In the genomic region with DNA sequence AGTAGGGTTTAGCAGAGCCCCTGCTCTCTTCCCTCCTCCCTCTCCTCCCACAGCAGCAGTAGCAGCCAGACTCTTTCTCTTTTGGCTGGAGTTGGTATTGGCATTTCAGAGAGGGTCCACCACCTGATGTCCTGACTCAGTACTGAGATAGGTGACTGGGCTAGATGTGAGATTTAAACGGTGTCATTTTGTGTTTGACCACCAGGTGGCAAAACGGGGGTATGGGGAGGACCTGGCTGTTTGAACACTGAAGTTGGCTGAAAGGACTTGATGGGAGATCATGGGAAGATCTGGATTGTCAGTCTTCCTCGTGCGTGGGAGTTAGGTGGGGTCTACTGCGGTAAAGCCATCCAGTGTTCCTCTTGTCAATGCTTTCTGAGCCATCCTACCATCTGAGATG, we compare ENCODE assay signal across 9 mouse cellular contexts. TPM values are rescaled to one million over a fixed set of nuclear protein-coding genes. Genes with fewer than 3 reads are reported as not detected.
A peak's percentile ranks its signal among the peaks of the same experiment; 100 is the strongest.
DNase-seq lines count a peak whose midpoint lies in the region; ATAC-seq and TF ChIP-seq lines count a peak whose summit lies in the region.
"Had no signal": no experiment of that assay in that cellular context is flagged by ENCODE, and none has a peak within 500 bp of the region (broad histone marks: within the 10 kb centered on the region; RNA-seq: fewer than 3 reads in every experiment).

No protein-coding gene starts in this region.

- WGBS in midbrain, embryonic 11.5 days = 33% methylated on average over 5 of the region's 5 CpGs
- 31% methylated on average over 5 of the region's 5 CpGs for WGBS in midbrain, embryonic 15.5 days
- WGBS in heart, adult 2 months = 15% methylated on average over 5 of the region's 5 CpGs

- no peak overlapping the region for H3K9ac ChIP-seq in midbrain, embryonic 11.5 days (ENCODE audit: low read length)
- H3K9ac ChIP-seq in midbrain, embryonic 15.5 days = no peak overlapping the region
- no peak overlapping the region for H3K9ac ChIP-seq in heart, adult 2 months (ENCODE audit: low read depth, low read length)
- H3K9ac ChIP-seq: midbrain, embryonic 12.5 days had no signal

- no peak for ATAC-seq in midbrain, embryonic 11.5 days (ENCODE audit: low FRiP score)
- ATAC-seq in midbrain, embryonic 15.5 days (replicated peaks) = no peak
- ATAC-seq in megakaryocyte-erythroid progenitor cell, adult 5-6 weeks (replicated peaks; ENCODE audit: low FRiP score, low TSS enrichment, poor library complexity, severe bottlenecking) = peak; percentile 62

- H3K36me3 ChIP-seq in midbrain, embryonic 11.5 days (ENCODE audit: control insufficient read depth, insufficient read depth, low read length) = peaks cover 6% of the 10 kb centered on the region; the same call in 1 of the 2 replicates
- peaks cover 9% of the 10 kb centered on the region; the same call in 1 of the 2 replicates for H3K36me3 ChIP-seq in midbrain, embryonic 15.5 days (replicated peaks)
- H3K36me3 ChIP-seq in heart, adult 2 months (ENCODE audit: control insufficient read depth, insufficient read depth, low read length) = peaks cover 5% of the 10 kb centered on the region

- intact Hi-C loops in heart, adult 2 months (cut with DNase I) = loop anchor here (1.0 to 5.0 kb wide), 3 partner anchors 124 to 221 kb away; a partner anchor contains a TSS

- peak; percentile 81 for TF ChIP-seq CTCF in heart, adult 2 months (IDR thresholded peaks at IDR 0.05)

- TF ChIP-seq EP300 in heart, adult 2 months (IDR thresholded peaks at IDR 0.05; ENCODE audit: insufficient read depth, low read depth, low read length) = no peak

- no peaks in the 10 kb centered on the region for H3K27me3 ChIP-seq in midbrain, embryonic 11.5 days (ENCODE audit: control insufficient read depth, insufficient read depth, low read length)
- H3K27me3 ChIP-seq in midbrain, embryonic 15.5 days (replicated peaks) = no peaks in the 10 kb centered on the region
- no peaks in the 10 kb centered on the region for H3K27me3 ChIP-seq in heart, adult 2 months (ENCODE audit: control insufficient read depth, insufficient read depth, low read length)
- H3K27me3 ChIP-seq: midbrain, embryonic 12.5 days had no signal

- DNase-seq in midbrain, embryonic 11.5 days (ENCODE audit: low spot score, missing footprints) = peak; percentile 97
- DNase-seq in NIH3T3 (ENCODE audit: low read depth) = peak; percentile 84
- DNase-seq in cerebellum, adult 9-11 months = peak; percentile 83
- DNase-seq in heart, adult 2 months = peak in 1 of 2 experiments; percentile 37
- DNase-seq in layer of hippocampus, postnatal 10 days (ENCODE audit: low spot score in 2 of 2) = peak; percentile 57 to 67
- peak; percentile 69 for DNase-seq in thymus, postnatal 25 days

- no peak overlapping the region for H3K4me3 ChIP-seq in midbrain, embryonic 11.5 days (ENCODE audit: low read depth, low read length)
- no peak overlapping the region for H3K4me3 ChIP-seq in midbrain, embryonic 15.5 days
- no peak overlapping the region for H3K4me3 ChIP-seq in heart, adult 2 months
- H3K4me3 ChIP-seq: midbrain, embryonic 12.5 days had no signal

- H3K4me1 ChIP-seq in midbrain, embryonic 11.5 days (ENCODE audit: control insufficient read depth, insufficient read depth, low read length) = no peaks in the 10 kb centered on the region
- no peaks in the 10 kb centered on the region for H3K4me1 ChIP-seq in midbrain, embryonic 15.5 days
- peaks cover 9% of the 10 kb centered on the region for H3K4me1 ChIP-seq in heart, adult 2 months (ENCODE audit: control insufficient read depth, insufficient read depth, low read length)
- H3K4me1 ChIP-seq: midbrain, embryonic 12.5 days had no signal

- no peak overlapping the region for H3K27ac ChIP-seq in midbrain, embryonic 11.5 days (ENCODE audit: low read depth, low read length)
- no peak overlapping the region for H3K27ac ChIP-seq in midbrain, embryonic 15.5 days
- no peak overlapping the region for H3K27ac ChIP-seq in heart, adult 2 months
- H3K27ac ChIP-seq: midbrain, embryonic 12.5 days had no signal

- no peaks in the 10 kb centered on the region for H3K9me3 ChIP-seq in midbrain, embryonic 11.5 days (ENCODE audit: control insufficient read depth, low read length)
- H3K9me3 ChIP-seq in midbrain, embryonic 15.5 days = no peaks in the 10 kb centered on the region
- H3K9me3 ChIP-seq: midbrain, embryonic 12.5 days had no signal

- no peak for TF ChIP-seq POLR2A in heart, adult 2 months (IDR thresholded peaks at IDR 0.05; ENCODE audit: insufficient read depth, low read depth, low read length)

- no peak overlapping the region for H3K4me2 ChIP-seq in midbrain, embryonic 11.5 days
- no peak overlapping the region for H3K4me2 ChIP-seq in midbrain, embryonic 15.5 days
- H3K4me2 ChIP-seq: midbrain, embryonic 12.5 days had no signal

- H3K79me2 ChIP-seq in heart, adult 2 months (replicated peaks; ENCODE audit: control insufficient read depth, insufficient read depth, low read length) = no peaks in the 10 kb centered on the region

RNA-seq across cellular contexts. Expression of a gene that starts 10.7 kb away (rescaled TPM):
- 196 and 205 TPM in 2 replicates for polyA plus RNA-seq in midbrain, embryonic 11.5 days (2014; fragmentation: Nextera tagmentation; extraction: Ambion mirVana)
- polyA plus RNA-seq in midbrain, embryonic 15.5 days (2015; fragmentation: Nextera tagmentation; extraction: Ambion mirVana) = 135 and 139 TPM in 2 replicates
- total RNA-seq in heart, adult 2 months (2021) = 100 to 1,000 TPM; 104 to 116 TPM
- polyA plus RNA-seq in heart, adult 2 months (2012; rRNA removed) = 64.4 and 119 TPM in 2 replicates
- total RNA-seq in layer of hippocampus, postnatal 10 days (2021) = 100 to 1,000 TPM; 117 to 127 TPM
- 197 and 208 TPM in 2 replicates for total RNA-seq in megakaryocyte-erythroid progenitor cell, adult 5-6 weeks (2014; fragmentation: Nextera tagmentation)
- total RNA-seq in megakaryocyte-erythroid progenitor cell, adult 5-6 weeks (2017) = 130 and 141 TPM in 2 replicates

RNA-seq across cellular contexts. Expression of a gene that starts 13.4 kb away (rescaled TPM):
- 0.36 and 0.56 TPM in 2 replicates for polyA plus RNA-seq in midbrain, embryonic 11.5 days (2014; fragmentation: Nextera tagmentation; extraction: Ambion mirVana)
- polyA plus RNA-seq in midbrain, embryonic 15.5 days (2015; fragmentation: Nextera tagmentation; extraction: Ambion mirVana) = 0.18 and 0.19 TPM in 2 replicates
- total RNA-seq in heart, adult 2 months (2021) = not detected
- polyA plus RNA-seq in heart, adult 2 months (2012; rRNA removed) = 0.33 TPM in 1 of 2 replicates, not detected in the other
- total RNA-seq in layer of hippocampus, postnatal 10 days (2021) = under 1 TPM; 0.23 to 0.25 TPM
- 0.35 and 0.74 TPM in 2 replicates for total RNA-seq in megakaryocyte-erythroid progenitor cell, adult 5-6 weeks (2014; fragmentation: Nextera tagmentation)
- total RNA-seq in megakaryocyte-erythroid progenitor cell, adult 5-6 weeks (2017) = 1.7 and 1.8 TPM in 2 replicates

RNA-seq across cellular contexts. Expression of a gene that starts 15.9 kb away (rescaled TPM):
- polyA plus RNA-seq in midbrain, embryonic 11.5 days (2014; fragmentation: Nextera tagmentation; extraction: Ambion mirVana) = 4.7 TPM in 2 replicates
- polyA plus RNA-seq in midbrain, embryonic 15.5 days (2015; fragmentation: Nextera tagmentation; extraction: Ambion mirVana) = 11.3 and 11.6 TPM in 2 replicates
- total RNA-seq in heart, adult 2 months (2021) = under 1 TPM; 0.55 to 0.84 TPM
- 0.59 and 1.7 TPM in 2 replicates for polyA plus RNA-seq in heart, adult 2 months (2012; rRNA removed)
- 1 to 10 TPM; 3.6 to 3.8 TPM for total RNA-seq in layer of hippocampus, postnatal 10 days (2021)
- 3.6 and 5.9 TPM in 2 replicates for total RNA-seq in megakaryocyte-erythroid progenitor cell, adult 5-6 weeks (2014; fragmentation: Nextera tagmentation)
- 0.84 TPM in 1 of 2 replicates, not detected in the other for total RNA-seq in megakaryocyte-erythroid progenitor cell, adult 5-6 weeks (2017)

RNA-seq across cellular contexts. Expression of a gene that starts 33.8 kb away (rescaled TPM):
- 81.2 and 88.6 TPM in 2 replicates for polyA plus RNA-seq in midbrain, embryonic 11.5 days (2014; fragmentation: Nextera tagmentation; extraction: Ambion mirVana)
- 19.9 and 21.9 TPM in 2 replicates for polyA plus RNA-seq in midbrain, embryonic 15.5 days (2015; fragmentation: Nextera tagmentation; extraction: Ambion mirVana)
- total RNA-seq in heart, adult 2 months (2021) = under 1 TPM; 0.63 to 0.66 TPM
- 0.76 and 1.2 TPM in 2 replicates for polyA plus RNA-seq in heart, adult 2 months (2012; rRNA removed)
- 1 to 10 TPM; 5.0 to 5.6 TPM for total RNA-seq in layer of hippocampus, postnatal 10 days (2021)
- total RNA-seq in megakaryocyte-erythroid progenitor cell, adult 5-6 weeks (2014; fragmentation: Nextera tagmentation) = 17.1 and 27.3 TPM in 2 replicates
- 16.3 and 17.5 TPM in 2 replicates for total RNA-seq in megakaryocyte-erythroid progenitor cell, adult 5-6 weeks (2017)
